Mouse (Mus musculus): Measurements from ENCODE around the gene Klhl29.
"Not testable (repeated sequence)": the region's sequence is repeated elsewhere in the genome, so short reads cannot be mapped to it uniquely, and the experiment has no call there.

The Klhl29 gene

DNA sequence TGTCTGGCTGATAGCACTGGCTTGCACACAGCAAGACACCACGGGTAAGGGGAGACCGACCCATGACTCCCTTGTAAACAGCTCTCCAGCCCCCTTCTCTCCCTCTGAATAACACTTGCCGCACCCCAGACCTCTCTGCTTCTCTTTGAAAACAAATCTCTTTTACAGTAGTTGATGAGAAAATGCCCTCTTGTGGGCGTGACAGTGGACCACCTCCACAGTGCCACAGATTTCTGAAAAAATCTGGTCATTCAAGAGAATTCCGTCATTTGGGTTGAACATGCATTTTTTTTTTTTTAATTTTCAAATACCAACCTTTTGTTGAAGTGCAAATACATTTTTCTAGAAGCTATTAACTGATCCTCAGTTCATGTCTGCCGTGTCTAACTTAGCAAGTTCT lies 17.0 kb downstream of the Klhl29 start:
- DNase-seq (ENCODE audit: low spot score in 2 of 2) = no peak

DNA sequence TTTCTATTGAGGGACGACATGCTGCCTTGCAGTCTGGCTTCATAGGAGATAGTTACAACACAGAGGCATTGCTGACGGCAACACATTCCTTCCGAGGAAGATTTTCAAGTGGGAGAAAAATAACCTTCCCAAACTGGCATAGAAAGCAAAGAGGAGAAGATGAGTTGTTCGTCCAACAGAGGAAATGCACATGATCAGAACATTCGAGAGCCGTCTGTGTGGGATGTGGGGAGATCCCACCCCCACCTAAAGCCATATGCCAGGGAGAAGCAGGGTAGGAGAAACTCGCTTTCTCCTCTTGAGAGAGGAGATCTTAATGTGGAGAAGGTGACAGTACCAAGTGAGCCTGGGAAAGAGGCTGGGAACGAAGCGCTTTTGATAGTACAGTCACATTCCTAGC lies 22.1 kb downstream of the Klhl29 start:
- no peak for DNase-seq (ENCODE audit: low spot score in 2 of 2)

DNA sequence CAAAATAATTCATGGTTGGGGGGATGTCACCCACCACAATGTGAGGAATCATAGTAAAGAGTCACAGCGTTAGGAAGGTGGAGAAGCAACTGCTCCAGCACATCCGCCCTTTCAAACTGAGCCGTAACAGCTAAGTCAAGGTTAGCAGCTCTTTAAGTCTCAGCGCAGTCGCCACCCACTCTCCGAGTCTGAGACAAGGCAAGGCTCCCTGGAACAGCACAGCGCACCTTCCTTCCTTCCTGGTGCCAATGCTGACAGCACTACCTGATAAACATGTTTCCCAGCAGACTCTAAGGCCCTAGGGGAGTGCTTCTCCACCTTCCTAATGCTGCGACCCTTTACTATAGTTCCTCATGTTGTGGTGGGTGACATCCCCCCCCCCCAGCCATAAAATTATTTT lies 22.7 kb downstream of the Klhl29 start:
- DNase-seq (ENCODE audit: low spot score in 2 of 2) = no peak

DNA sequence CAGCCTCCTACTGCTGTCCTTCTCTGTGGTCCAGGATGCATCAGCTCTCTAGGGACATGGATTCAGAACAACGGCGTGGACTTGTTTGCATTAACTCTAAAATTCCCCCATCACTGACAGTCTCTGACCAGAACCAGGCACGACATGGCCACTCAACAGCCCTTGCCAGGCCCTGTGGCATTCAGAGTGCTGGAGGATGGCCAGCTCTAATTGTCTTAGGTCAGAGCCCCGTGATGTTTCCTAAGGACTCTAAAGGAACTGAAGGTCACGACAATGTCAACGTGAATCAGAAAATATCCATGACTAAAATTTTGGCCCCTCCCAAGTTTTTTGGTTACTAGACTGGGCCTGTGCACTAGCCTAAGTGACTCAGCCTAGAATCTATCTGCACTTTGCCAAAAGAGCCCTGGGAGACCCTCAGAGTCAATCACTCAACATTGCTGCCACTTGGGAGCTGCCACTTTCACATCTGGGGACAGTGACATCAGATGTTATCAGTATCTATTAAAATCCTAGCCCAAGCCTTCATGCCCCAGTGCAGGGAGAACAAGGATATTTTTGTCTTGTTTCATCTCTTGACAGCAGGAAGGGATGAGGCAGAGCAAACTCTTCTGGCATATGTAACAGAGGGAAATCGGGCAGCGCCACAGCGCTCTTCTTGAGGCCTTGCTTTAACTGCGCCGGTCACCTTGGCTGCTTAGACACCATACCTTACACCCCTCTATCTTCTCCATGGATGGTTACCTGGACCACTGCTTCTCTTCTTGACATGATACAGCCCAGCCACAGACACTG lies 24.8 kb downstream of the Klhl29 start:
- DNase-seq (ENCODE audit: low spot score in 2 of 2) = no peak

DNA sequence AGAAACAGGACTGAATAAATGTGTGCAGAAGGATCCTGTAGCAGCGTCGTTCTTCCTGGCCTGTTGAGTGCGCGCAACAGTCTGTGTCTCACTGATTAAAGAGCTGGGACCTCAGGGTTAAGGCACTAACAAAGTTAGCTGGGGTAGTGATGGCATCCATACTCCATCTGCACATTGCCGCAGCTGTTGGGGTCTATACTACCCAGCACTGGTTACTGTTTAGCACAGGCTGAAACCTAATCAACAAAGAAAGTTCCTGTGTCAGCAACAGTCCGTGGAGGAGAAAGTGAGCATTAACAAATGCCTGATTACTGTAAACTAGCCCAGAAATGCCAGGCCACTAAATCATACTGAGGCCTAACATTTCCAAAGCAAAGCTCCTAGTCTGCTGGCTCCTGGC lies 30.4 kb downstream of the Klhl29 start:
- no peak for DNase-seq (ENCODE audit: low spot score in 2 of 2)

DNA sequence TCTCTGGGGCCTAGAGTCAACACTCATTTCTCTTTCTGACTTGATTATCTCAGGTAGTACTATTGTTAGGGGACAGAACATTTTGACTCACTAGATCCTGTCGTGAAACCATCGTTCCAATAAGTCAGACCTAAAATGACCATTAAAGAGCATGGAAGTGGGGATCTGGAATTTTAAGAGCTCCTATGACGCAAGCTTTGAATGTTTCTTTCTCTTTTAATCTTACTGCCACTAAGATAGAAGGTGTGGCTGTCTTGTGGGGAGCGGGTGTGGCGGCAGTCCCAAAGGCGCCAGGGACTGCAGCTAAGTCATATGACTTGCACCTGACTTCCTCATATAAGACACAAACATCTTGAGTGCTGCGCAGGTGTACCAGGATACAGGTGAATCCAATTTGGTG lies 31.0 kb downstream of the Klhl29 start:
- not testable (repeated sequence) for DNase-seq (ENCODE audit: low spot score in 2 of 2)

DNA sequence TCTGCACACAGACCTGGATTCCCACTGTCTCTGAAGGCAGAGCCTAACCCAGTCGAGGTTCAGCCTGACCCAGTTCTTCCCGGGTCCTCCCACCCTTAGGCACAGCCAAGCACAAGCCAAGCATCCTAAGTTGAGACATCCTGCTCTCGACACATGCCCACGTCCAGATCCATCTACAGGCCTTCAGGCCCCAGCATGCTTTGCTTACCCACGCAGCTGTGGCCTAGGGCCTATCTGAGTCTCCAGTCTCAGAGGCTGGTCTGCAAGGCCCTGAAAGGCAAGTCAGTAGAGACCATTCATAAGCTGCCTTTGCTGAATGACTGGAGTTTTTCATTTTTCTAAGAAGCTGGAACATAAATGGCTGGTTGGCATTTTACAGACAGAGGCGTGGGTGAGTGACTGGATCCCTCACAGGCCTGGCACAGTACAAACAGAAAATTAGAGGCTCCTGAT lies 35.3 kb downstream of the Klhl29 start:
- no peak for DNase-seq (ENCODE audit: low spot score in 2 of 2)

DNA sequence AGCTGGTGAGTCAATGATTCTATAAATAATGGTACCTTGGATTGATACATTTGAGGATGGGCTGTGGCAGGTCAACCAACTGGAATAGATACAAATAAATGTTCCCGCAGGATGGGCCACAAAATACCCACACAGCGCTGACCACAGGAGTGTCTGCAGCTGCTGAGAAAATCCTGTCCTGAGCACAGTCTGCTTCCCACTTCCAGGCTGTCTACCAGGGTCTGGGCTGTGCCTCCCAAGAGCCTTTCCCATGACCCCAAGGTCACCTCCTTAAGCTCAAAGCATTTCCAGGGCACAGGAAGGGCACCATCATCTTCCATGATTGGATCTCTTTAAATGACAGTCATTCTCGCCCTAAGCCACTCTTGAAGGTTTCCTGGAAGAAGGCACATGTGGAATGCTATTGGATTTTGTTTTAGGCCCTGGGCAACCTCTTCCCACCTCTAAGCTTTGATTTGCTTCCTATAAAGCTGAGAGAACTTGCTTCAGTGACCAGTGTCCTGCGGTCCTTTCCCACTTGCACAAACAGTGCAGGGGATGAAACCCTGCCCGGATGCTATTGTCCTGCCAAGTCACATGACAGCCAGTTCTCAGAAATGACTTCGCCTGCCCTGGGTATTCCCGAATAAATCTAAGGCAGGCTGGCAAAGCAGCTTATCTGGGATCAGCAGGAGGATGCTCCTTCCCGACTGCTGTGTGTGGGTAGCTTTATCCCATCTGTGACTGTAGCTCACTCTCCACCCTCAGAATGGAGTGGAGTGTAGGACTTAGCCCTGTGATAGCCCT lies 38.4 kb downstream of the Klhl29 start:
- no peak for DNase-seq (ENCODE audit: low spot score in 2 of 2)

DNA sequence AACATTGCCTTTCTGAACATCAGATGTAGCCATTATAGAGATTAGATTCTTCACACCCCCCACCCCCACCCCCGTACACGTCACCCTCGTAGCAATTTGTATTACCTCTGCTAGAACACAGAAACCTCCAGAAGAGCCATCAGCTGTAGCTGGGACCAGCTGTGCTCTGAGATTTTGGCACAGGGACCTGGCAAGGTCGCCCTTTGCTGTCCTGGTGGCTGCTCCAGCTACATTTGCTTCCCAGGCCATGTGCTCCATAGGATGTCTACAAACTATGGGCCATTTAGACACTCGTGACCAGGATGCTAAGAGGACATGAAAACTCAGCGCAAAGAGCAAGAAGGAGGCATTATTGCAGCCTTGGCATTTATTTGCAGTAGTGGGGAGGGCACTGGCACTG lies 39.2 kb downstream of the Klhl29 start:
- no peak for DNase-seq (ENCODE audit: low spot score in 2 of 2)

DNA sequence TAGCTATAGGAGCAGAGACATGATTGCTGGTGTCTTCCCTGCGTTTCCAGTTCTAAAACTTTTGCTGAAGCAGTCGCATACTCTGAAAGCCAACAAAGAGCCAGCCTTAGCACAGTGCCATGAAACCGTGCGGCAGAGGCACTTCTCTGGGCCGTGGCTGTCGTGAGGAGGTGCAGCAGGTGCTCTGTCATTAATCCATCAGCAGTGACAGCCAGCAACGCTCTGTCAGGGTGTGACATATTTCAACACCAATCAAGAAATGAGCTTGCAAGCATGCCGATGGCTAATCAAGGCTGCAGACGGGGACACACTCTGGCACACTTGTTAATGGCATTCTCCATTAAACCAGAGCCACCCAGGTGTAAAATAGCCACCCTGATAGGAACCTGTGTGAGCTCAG lies 40.5 kb downstream of the Klhl29 start:
- no peak for DNase-seq (ENCODE audit: low spot score in 2 of 2)

DNA sequence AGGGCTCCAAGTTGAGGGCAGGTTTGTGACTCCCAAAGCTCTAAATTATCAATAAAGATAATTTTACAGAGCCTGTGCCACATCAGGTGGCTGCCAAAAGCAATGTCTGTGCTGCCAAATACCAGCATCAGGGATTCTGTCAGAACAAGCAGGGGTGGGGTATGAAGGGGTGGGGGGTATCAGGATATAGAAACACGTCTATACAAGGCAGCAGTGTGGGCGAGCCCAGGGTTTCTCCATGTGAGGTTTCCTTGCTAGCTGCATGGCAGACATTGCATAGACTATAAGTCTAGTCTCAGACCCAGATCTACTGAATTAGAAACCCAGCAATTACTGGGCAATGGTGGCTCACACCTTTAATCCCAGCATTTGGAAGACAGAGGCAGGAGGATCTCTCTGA lies 41.3 kb downstream of the Klhl29 start:
- no peak for DNase-seq (ENCODE audit: low spot score in 2 of 2)

DNA sequence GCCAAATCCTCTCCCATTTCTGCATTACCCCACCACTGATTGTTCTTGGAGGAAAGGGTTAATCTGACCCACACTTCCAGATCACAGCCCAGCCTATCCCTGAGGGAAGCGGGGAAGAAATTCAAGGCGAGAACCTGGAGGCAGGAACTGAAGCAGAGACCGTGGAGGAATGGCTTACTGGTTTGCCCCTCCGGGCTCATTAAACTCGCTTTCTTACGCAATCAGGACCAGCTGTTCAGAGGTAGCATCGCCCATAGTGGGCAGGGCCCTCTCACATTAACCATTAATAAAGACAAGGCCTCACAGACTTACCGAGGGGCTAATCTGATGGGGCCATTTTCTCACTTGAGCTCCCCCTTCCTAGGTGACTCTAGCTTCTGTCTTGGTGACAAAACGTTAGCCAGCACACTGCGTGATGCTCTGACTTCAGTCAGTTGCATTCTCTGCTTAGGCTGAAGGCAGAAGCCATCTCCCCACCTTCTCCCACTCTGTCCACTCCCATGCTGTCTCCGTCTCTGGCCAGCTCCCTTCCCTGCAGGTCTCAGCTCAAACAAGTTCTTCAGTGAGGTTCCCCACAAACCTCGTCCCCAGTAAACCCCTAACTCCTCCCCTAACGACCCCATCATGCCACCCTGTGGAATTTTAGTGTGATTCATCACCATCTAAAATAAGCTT lies 43.5 kb downstream of the Klhl29 start:
- no peak for DNase-seq (ENCODE audit: low spot score in 2 of 2)

DNA sequence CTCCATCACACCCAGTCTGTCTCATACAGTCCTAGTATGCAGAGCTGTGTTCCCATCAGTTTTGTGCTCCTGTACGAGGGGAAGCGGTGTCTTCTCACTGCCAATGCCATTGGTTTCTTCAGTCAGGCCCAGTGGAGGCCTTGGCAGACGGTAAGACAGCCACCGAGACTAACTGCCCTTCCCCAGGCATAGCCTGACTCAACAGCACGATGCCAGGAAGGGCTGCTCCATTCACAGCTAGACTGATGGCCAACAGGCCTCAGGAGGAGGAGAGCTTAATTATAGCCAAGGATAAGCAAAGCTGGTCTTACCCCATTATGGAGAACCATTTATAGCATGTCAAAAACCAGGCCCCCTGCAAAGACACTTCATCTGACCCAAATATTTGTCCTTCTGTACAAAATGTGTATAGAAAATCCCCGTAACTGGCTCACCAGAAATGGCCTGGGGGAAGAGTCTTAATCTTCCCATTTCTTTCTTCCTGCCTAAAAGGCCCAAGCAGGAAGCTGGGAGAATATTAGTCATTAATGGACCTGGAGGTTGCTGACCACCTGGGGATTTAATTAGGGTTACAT lies 44.9 kb downstream of the Klhl29 start:
- DNase-seq (ENCODE audit: low spot score in 2 of 2) = no peak

DNA sequence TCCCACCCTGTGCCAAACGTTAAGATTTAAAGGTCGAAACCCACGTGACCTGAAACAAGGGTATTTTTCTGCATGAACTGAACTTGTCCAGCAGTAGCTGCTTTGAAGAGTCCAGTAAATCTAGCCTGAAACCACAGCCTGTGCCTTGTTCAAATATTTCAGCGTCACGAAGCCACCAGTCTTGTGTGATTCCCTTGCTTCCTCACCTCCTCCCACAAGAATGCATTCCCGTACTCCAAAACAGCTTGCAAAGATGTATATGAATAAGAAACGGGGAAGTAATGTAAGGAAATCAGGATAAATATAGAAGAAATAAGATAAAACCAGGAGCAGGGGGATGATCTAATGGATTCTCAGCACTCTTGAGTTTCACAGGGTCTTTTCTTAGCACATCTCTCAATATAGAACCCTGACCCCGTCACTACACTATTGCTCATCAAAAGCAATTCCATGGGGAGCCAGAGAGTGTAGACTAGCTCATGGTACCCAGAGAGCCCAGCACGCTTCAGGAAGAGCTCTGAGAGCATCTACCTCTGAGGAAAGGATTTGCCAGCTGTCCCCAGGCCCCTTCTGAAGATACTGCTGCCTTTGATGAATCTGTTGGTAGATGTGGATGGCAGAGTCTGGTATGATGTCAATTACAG lies 52.9 kb downstream of the Klhl29 start:
- no peak for DNase-seq (ENCODE audit: low spot score in 2 of 2)

DNA sequence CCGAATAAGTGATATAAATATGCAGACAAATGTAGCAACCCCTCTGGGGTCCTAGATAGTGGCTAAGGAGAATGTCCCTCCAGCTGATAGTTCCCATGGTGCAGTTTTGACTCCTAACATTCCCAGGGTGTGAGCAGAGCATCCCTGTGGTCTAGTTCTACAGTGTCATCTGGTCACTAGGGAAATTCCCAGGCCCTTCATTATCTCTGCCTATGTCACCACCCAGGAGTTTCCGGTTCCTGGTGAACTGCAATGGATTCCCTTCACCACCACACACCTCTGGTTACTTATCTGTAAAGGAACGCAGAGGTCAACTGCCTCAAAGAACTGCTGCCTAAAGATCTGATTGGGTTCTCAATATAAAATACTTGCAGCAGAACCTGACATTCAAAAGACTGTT lies 54.5 kb downstream of the Klhl29 start:
- DNase-seq (ENCODE audit: low spot score in 2 of 2) = no peak

DNA sequence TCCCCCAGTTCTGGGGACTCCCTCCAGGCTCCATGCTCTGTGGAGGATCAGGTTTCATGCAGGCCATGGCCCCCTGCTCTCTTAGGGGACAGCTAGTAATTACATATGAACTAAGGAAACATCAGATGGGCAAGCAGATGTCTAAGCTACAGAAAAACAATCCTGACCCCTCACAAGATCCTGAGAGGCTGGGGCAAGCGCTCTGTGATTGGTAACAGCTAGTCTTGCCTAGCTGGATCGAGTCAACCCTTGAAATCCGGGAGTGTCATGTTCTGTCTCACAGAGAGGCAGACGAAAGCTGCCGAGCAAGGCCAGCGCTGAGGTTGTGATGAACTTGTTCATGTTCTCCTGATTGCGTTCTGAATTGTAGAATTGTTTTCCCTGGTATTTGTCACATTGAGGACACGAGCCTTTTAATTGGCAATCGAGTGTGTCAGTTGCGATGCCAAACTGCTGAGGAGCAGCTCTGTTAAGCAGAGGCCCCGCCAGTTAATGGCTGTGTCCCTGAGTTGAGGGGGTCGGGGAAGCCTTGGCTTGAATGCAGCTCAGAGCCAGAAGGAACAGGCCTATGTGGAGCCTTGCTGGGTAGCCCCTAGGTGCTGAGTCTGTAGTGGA lies 56.0 kb downstream of the Klhl29 start:
- no peak for DNase-seq (ENCODE audit: low spot score in 2 of 2)

DNA sequence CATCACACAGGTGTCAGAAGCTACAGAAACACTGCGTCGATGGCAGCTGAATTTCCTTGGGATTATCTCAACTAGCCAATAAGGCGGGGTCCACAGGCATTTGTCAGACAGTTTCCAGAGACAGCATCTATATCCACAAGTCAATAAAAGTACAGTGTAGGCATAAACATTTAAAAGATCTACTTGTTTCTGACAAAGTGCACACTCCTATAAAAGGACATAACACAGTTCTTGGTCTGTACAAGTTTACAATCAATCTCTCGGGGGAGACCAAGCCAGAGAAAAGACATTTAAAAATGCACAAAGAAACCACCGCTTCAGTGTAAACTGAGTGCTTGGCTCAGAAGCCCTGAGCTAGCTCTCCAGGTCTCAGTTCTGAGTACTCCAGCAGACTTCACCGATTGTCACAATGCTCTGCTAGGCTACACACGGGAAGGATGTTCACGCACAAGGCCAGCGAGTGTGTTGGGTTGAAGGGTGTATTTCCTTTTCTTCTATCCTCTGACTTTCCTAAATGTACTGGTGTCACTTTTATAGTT lies 59.4 kb downstream of the Klhl29 start:
- no peak for DNase-seq (ENCODE audit: low spot score in 2 of 2)

DNA sequence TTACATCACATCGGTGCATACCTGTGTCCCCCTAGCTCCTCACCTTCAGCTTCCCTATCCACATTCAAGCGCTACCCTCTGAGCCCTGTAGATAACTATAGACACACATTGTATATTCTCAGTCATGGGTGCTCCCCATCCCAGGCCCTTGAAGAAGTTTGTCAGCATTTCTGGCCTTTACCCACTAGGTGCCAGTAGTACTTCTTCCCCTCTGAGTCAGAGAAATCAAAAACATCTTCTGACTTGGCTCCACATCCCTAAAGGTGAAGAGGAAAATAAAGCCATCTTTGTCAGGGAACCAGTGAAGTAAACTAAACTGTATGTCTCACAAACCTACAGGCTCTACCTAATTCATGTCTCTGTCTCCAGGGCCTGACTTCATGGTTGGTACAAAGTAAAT lies 67.6 kb downstream of the Klhl29 start:
- DNase-seq (ENCODE audit: low spot score in 2 of 2) = no peak

DNA sequence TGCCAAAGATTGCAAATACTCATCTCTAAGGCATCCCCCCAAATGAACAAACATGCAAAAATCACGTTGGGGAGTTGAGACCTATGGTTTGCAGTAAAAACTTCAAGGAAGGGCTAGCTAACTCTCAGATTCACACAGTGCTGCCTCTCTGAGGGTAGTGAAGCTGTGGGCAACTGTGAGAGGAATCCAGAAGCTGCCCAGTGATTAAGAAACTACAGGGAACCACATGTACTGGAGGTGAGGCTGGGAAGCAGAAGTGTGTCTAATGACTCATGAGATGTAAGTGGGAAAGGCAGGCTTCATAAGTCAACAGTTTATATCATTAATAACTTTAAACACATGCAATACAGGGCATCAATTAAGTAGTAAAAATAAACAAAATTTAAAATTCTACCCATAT lies 70.0 kb downstream of the Klhl29 start:
- no peak for DNase-seq (ENCODE audit: low spot score in 2 of 2)

DNA sequence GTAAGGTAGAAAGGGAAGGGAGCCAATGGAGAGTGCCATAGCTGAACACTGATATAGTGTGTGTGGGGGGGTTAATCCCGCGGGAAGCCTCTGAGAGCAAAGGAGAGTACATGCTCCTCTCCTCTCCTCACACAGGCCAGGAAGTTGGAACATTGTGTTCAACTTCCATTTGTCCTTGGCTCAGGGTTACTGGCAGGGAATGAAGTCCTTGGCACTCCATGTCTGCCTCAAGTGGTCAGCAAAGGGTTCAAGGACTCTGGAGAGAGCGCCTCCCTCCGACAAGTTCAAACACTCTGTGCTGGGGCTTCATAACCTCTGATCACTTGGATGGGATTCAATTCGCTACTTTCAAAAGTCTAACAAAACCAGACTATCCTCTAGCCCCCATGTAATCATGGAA lies 71.6 kb downstream of the Klhl29 start:
- no peak for DNase-seq (ENCODE audit: low spot score in 2 of 2)

DNA sequence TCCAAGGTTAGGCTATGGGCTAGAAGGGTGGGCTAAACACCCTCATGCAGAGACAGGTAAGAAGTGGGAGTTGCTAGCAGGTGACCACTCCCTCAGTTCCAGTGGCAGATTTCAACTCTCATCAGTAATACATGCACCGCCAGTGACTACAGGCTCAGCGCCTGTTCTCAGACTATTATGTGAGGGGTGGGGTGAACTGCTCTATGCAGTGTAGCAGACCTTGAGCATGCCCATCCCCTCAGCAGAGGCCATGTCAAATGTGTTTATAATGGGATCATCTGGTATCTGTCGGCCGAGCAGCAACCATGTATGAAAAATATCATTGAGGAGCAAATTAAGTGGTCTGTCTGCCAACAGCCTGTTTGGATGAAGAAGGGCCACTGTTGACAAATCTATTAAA lies 72.4 kb downstream of the Klhl29 start:
- no peak for DNase-seq (ENCODE audit: low spot score in 2 of 2)

Measured in spleen, postnatal 10 days (tissue).